Mouse (Mus musculus) forebrain, embryonic 15.5 days (tissue): Measurements from ENCODE around the gene Trpv4. TPM values are rescaled to one million over a fixed set of nuclear protein-coding genes. Genes with fewer than 3 reads are reported as not detected.
A peak's percentile ranks its signal among the peaks of the same experiment; 100 is the strongest.

Source experiments
- ATAC-seq: fragments of 200-750 bp; cut with Nextera tagmentation; replicated peaks from 2 replicates; pipeline ENCODE4 v1.8.0; 2017; ENCODE audit warnings: mild to moderate bottlenecking, moderate TSS enrichment, moderate library complexity
- H3K27ac ChIP-seq: fragments of 300-500 bp; sonication (generic); replicated peaks from 2 replicates; pipeline ENCODE4 v1.5.1; 2015; ENCODE audit warnings: mild to moderate bottlenecking, inconsistent platforms
- H3K27me3 ChIP-seq: fragments of 300-500 bp; sonication (generic); 2 replicates; pipeline ENCODE4 v1.6.1; 2015; ENCODE audit warnings: inconsistent platforms
- H3K36me3 ChIP-seq: fragments of 300-500 bp; sonication (generic); 2 replicates; pipeline ENCODE4 v1.6.1; 2015; ENCODE audit warnings: mild to moderate bottlenecking, inconsistent platforms
- H3K4me1 ChIP-seq: fragments of 300-500 bp; sonication (generic); 2 replicates; pipeline ENCODE4 v1.6.1; 2015; ENCODE audit warnings: inconsistent platforms
- H3K4me2 ChIP-seq: fragments of 300-500 bp; sonication (generic); replicated peaks from 2 replicates; pipeline ENCODE4 v1.6.1; 2015; ENCODE audit warnings: mild to moderate bottlenecking, inconsistent platforms
- H3K4me3 ChIP-seq: fragments of 300-500 bp; sonication (generic); 2 replicates; pipeline ENCODE4 v1.5.1; 2015; ENCODE audit warnings: mild to moderate bottlenecking, inconsistent platforms
- H3K9ac ChIP-seq: fragments of 300-500 bp; sonication (generic); replicated peaks from 2 replicates; pipeline ENCODE4 v1.6.1; 2015; ENCODE audit warnings: mild to moderate bottlenecking, inconsistent platforms
- H3K9me3 ChIP-seq: fragments of 300-500 bp; sonication (generic); 2 replicates; pipeline ENCODE4 v1.6.1; 2016; ENCODE audit warnings: inconsistent platforms
- WGBS: fragments of 180-500 bp; shearing (Covaris S2); methylation state at CpG from one replicate; pipeline ENCODE4 v1.1.7; 2015; ENCODE audit warnings: mixed read lengths; 5-methylcytosine and 5-hydroxymethylcytosine counted together
- polyA plus RNA-seq: library from polyadenylated mRNA; unstranded; fragments of >200 nt; fragmentation: Nextera tagmentation; extraction: Ambion mirVana; gene quantifications from 2 replicates; pipeline ENCODE4 v1.2.1, GENCODE M21; 2015

Trpv4 gene
- polyA plus RNA-seq, 1 experiment from 2014 or later, result 0.88 TPM

DNA sequence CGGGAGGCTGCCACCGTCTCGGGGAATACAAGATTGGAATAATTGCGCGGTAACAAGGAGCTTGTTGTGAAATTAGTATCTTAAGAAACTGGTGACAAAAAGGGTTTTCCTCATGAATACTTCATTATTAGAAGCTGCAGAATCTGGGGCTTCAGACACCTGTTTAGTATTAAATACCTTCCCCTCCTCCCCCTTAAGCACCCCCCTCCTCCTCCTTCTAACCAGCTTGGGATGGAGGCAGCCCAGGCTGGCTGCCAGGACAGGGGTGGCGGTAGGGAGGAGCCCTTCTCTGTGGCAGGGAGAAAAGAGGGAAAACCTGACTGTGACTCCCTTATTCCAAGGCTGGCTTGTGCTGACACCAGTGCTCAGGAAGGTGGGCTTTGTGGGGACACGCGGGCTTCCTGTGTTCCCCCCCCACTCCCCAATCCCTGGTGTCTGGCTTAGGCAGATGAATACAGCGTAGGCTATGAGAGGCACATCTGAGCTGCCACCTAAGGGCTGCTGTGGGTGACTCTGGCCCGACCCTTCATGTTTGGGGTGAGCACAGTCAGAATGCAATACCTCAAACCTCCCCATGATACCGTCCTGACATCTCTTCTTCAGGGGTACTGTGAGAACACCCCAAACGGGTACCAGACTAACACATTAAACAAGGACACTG, 64.9 kb downstream of the Trpv4 start:
- Histone ChIP-seq H3K27ac (peak overlapping the region; percentile 78), H3K9ac (no peak overlapping the region), H3K4me1 (peaks cover 75% of the 10 kb centered on the region), H3K4me3 (no peak overlapping the region), H3K27me3 (0 out of 2 replicates have a peak, but pooled peaks cover 10% of the 10 kb centered on the region), H3K36me3 (no peaks in the 10 kb centered on the region), H3K4me2 (0 out of 2 replicates have a peak overlapping the region, but pooled peaks have one; percentile 5), H3K9me3 (no peaks in the 10 kb centered on the region)
- ATAC-seq, result peak; percentile 24; the same call in 1 of the 2 replicates
- 30% methylated on average over 12 of the region's 12 CpGs for WGBS

DNA sequence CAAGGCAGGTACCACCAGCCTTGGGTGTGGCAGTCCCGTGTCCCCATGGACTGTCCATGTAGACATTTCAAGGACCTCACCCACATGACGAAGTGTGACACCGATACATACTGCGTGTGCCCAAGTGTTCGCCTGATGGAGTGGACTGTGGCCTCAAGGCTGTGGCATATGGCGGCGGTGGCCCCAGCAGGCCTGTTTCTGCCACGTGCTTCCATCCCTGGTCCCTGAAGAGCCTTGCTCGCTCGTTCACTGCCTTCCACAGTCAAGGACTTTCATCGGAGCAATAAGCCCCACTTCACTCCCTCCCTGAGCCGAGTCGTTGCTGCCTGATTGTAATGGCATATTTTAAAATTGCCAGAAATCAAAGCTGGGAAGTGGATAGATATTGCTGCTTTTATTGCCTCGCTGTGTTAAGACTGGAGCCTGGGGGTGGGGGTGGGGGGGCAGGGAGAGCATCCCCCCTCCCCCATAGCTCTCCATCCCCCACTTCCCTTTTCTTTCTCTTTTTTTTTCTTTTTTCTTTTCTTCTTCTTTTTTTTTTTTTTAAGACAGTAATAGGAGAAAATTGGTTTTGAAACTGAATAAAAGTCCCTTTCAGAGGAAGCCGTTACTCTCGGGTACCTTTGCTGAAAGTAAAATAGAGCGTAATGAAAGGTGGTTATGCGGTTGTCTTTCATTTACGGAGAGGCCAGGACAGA, 65.6 kb downstream of the Trpv4 start:
- Histone ChIP-seq H3K4me3 (no peak overlapping the region), H3K27me3 (0 out of 2 replicates have a peak, but pooled peaks cover 14% of the 10 kb centered on the region), H3K4me2 (0 out of 2 replicates have a peak overlapping the region, but pooled peaks have one; percentile 5), H3K9ac (no peak overlapping the region), H3K9me3 (no peaks in the 10 kb centered on the region), H3K36me3 (no peaks in the 10 kb centered on the region), H3K27ac (peak overlapping the region; percentile 78), H3K4me1 (peaks cover 81% of the 10 kb centered on the region)
- WGBS, result 32% methylated on average over 19 of the region's 19 CpGs
- ATAC-seq, result 0 out of 2 replicates have a peak, but pooled peaks have one; percentile 23

DNA sequence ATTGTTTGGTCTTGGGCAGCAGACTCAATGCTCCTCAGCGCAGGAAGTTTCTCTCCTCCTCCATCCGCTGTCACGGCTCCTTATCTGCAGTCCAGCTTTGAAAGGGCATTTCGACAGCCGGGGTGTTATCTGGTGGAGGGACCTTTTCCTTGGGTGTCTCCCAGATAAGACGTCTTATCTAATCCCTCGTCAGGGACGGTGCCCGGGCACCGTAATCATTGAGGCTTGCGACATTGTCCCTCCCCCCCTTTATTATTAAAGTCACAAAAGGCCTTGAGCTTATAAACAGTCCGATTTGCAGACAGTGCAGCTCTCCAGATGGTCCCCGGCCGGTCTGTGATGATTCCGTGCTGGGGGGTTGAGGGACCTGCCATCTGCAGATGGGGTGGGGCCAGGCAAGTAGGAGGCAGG, 67.1 kb downstream of the Trpv4 start:
- Histone ChIP-seq H3K27me3 (0 out of 2 replicates have a peak, but pooled peaks cover 17% of the 10 kb centered on the region), H3K9ac (no peak overlapping the region), H3K4me2 (no peak overlapping the region), H3K4me1 (peaks cover 66% of the 10 kb centered on the region), H3K4me3 (no peak overlapping the region), H3K27ac (peak overlapping the region; percentile 20; the same call in 1 of the 2 replicates), H3K9me3 (no peaks in the 10 kb centered on the region), H3K36me3 (no peaks in the 10 kb centered on the region)
- 35% methylated on average over 15 of the region's 15 CpGs for WGBS
- no peak for ATAC-seq

DNA sequence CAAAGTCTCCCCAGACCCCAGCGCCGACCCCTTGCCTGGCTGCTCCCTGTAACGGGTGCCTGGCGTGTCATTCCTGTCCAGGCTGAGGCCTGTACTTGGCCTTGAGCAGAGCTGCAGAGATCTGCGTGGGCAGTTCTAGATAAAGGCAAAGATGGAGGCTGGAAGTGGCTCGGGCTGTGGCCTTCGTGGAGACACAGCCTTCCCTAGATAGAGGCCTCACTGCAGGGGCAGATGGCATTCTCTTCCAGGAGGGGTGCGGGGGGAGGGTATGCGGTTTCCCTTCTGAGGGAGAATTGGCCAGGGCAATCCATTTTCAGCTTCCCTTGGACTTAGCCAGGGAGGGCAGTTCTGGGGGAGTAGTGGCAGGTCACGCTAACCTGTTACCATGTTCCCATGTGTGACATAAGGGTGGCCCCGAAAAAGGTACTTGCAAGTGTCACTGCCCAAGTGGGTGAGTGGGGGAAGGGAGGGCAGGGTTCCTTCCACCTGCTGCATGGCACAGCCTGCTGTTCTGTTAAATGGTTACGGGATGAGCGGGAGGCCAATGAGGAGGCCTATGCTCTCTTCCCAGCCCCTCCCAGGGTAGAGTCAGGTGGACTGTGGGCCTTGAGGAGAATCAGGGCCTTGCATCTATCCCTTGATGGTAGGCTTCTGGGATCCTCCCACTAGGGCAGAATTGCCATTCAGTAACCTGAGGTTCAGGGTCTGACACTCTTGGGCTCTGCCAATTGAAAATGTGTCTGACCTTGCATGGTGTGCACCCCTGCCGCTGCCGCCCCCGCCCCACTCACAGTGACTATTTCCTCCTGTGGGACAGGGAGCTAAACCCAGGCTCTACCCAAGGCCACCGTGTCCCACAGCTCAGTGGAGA, 67.9 kb downstream of the Trpv4 start:
- WGBS, result 80% methylated on average over 17 of the region's 17 CpGs
- Histone ChIP-seq H3K4me1 (peaks cover 74% of the 10 kb centered on the region), H3K36me3 (no peaks in the 10 kb centered on the region), H3K4me3 (no peak overlapping the region), H3K27ac (no peak overlapping the region), H3K4me2 (no peak overlapping the region), H3K9ac (no peak overlapping the region), H3K9me3 (no peaks in the 10 kb centered on the region), H3K27me3 (peaks cover 23% of the 10 kb centered on the region)
- ATAC-seq, result no peak

- no peaks in the 10 kb centered on the region for H3K36me3 ChIP-seq
- 27% methylated on average over 2 of the region's 2 CpGs for whole genome bisulfite sequencing
- H3K9ac ChIP-seq, result no peak overlapping the region
- no peak for ATAC-seq
- H3K27ac ChIP-seq, result peak overlapping the region; percentile 45; the same call in 1 of the 2 replicates
- H3K4me2 ChIP-seq, result no peak overlapping the region
- H3K9me3 ChIP-seq, result no peaks in the 10 kb centered on the region
- H3K27me3 ChIP-seq, result peaks cover 30% of the 10 kb centered on the region
- no peak overlapping the region for H3K4me3 ChIP-seq
- H3K4me1 ChIP-seq, result peaks cover 82% of the 10 kb centered on the region
Measured at GRCm38 (mm10) chr5:114589454-114589853, 68.8 kb downstream of the Trpv4 start.

DNA sequence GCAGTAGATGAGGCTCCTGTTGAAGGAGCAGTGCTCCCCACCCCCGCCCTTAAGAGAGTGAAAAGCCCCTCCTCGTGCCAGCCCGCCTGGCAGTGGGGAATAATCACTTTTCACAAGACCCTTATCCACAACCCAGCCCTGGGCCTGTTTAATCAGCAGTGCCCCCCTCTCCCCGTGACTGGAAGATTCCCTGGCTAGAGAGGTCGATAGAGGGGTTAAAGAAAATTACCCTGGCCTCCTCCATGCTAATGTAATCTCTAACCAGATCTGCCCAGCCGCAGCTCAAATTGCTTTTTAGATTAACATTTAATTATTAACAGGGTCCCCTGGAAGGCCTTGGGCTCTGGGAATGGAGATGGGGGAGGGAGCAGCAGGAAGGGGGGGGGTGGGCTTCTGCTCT, 69.2 kb downstream of the Trpv4 start:
- no peaks in the 10 kb centered on the region for H3K36me3 ChIP-seq
- WGBS, result 14% methylated on average over 6 of the region's 6 CpGs
- peak overlapping the region; percentile 45 for H3K27ac ChIP-seq
- H3K4me1 ChIP-seq, result peaks cover 83% of the 10 kb centered on the region
- H3K9me3 ChIP-seq, result no peaks in the 10 kb centered on the region
- H3K4me2 ChIP-seq, result no peak overlapping the region
- H3K4me3 ChIP-seq, result no peak overlapping the region
- no peak for ATAC-seq
- peaks cover 30% of the 10 kb centered on the region for H3K27me3 ChIP-seq
- H3K9ac ChIP-seq, result no peak overlapping the region

GRCm38 (mm10) chr5:114588416-114588815, 69.8 kb downstream of the Trpv4 start:
- Histone ChIP-seq H3K36me3 (no peaks in the 10 kb centered on the region), H3K4me1 (peaks cover 83% of the 10 kb centered on the region), H3K27me3 (peaks cover 32% of the 10 kb centered on the region), H3K9me3 (no peaks in the 10 kb centered on the region), H3K4me2 (no peak overlapping the region), H3K9ac (no peak overlapping the region), H3K27ac (no peak overlapping the region), H3K4me3 (no peak overlapping the region)
- 52% methylated on average over 10 of the region's 10 CpGs for WGBS
- no peak for ATAC-seq

DNA sequence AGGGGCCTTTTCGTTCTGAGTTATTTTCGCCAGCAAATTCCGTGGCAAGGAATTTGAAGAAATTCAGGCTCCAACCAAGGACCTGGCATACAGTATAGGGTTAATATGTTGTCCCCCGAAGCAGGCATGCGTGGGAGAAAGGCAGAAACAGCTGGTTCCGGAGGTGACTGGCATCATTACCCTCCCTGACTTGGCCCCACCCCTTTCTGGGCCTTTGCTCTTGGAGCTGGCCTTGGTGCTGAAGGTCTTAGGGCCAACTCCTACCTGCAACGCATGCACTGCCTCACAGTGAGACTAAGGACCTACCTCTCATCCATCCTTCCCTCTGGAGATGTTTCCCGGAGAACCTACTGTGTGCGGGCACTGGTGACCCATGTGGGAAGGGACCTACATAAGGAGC, 70.3 kb downstream of the Trpv4 start:
- no peak for ATAC-seq
- 45% methylated on average over 9 of the region's 9 CpGs for WGBS
- Histone ChIP-seq H3K4me3 (no peak overlapping the region), H3K9me3 (no peaks in the 10 kb centered on the region), H3K27me3 (peaks cover 36% of the 10 kb centered on the region), H3K36me3 (no peaks in the 10 kb centered on the region), H3K27ac (no peak overlapping the region), H3K4me2 (no peak overlapping the region), H3K4me1 (peaks cover 79% of the 10 kb centered on the region), H3K9ac (no peak overlapping the region)

- Histone ChIP-seq H3K4me1 (peaks cover 66% of the 10 kb centered on the region), H3K9me3 (no peaks in the 10 kb centered on the region), H3K27ac (no peak overlapping the region), H3K27me3 (peaks cover 39% of the 10 kb centered on the region), H3K9ac (no peak overlapping the region), H3K4me2 (no peak overlapping the region), H3K36me3 (no peaks in the 10 kb centered on the region), H3K4me3 (no peak overlapping the region)
- no peak for ATAC-seq
- WGBS, result 15% methylated on average over 5 of the region's 5 CpGs
Measured at GRCm38 (mm10) chr5:114585682-114586081, 72.5 kb downstream of the Trpv4 start.

GRCm38 (mm10) chr5:114584293-114585104, 73.7 kb downstream of the Trpv4 start:
- peaks cover 44% of the 10 kb centered on the region for H3K27me3 ChIP-seq
- ATAC-seq, result no peak

GRCm38 (mm10) chr5:114583490-114584175, 74.6 kb downstream of the Trpv4 start:
- Histone ChIP-seq H3K27ac (no peak overlapping the region), H3K4me3 (no peak overlapping the region), H3K27me3 (peaks cover 49% of the 10 kb centered on the region), H3K36me3 (no peaks in the 10 kb centered on the region), H3K9ac (no peak overlapping the region), H3K4me2 (no peak overlapping the region), H3K9me3 (no peaks in the 10 kb centered on the region), H3K4me1 (peaks cover 60% of the 10 kb centered on the region)
- WGBS, result 85% methylated on average over 12 of the region's 12 CpGs
- no peak for ATAC-seq

More at GRCm38 (mm10) chr5:114584293-114585104, 73.7 kb downstream of the Trpv4 start:
- Histone ChIP-seq H3K36me3 (no peaks in the 10 kb centered on the region), H3K9me3 (no peaks in the 10 kb centered on the region), H3K9ac (no peak overlapping the region), H3K4me1 (peaks cover 61% of the 10 kb centered on the region), H3K4me3 (no peak overlapping the region), H3K27ac (0 out of 2 replicates have a peak overlapping the region, but pooled peaks have one; percentile 23), H3K4me2 (no peak overlapping the region)
- WGBS, result 29% methylated on average over 14 of the region's 14 CpGs
